Mouse (Mus musculus) cerebellum, adult 2 months (tissue): ENCODE results near the gene Lmntd1.

ENCODE experiments used
- CTCF ChIP-seq: fragments of 200-500 bp; IDR thresholded peaks from 2 replicates; pipeline ENCODE4 v1.5.1; 2011; ENCODE audit warnings: low read depth, mild to moderate bottlenecking, control low read depth, low read length, moderate library complexity, borderline replicate concordance; ENCODE audit not compliant: insufficient read depth
- POLR2A ChIP-seq: fragments of 200-500 bp; IDR thresholded peaks from 2 replicates; pipeline ENCODE4 v1.6.1; 2011; ENCODE audit warnings: low read length, control low read depth, borderline replicate concordance; ENCODE audit not compliant: insufficient read depth

GRCm38 (mm10) chr6:145335876-145336768 is 278.0 kb downstream of the Lmntd1 start:
- TF ChIP-seq CTCF, result no peak
- TF ChIP-seq POLR2A, result no peak
